Mouse (Mus musculus): ENCODE data around the gene Adh6b. TPM values are rescaled to one million over a fixed set of nuclear protein-coding genes. Genes with fewer than 3 reads are reported as not detected.

Adh6b gene
- polyA plus RNA-seq (2012; rRNA removed) = 0.05 and 0.14 TPM in 2 replicates

DNA sequence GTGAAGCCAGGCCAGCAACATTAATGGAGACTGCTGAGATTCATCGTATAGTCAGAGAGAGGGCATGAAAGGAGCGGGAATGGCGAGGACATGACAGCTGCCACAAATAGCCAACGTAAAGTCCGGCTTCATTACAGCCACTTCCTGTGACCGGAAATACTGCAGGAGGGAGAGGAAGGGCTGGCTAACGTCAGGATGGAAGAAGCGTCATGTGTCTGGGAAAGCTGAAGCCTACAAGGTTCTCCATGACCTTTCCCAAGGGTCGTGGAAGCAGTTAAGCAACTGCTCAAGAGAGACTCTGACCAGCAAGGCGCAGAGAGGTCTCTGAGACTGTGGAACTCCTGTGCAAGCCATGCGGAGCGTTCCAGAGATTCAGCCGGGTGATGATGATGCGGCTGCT is at the start of gene Adh6b:
TSS of gene Adh6b (plus strand) at position 305 of the 400 bp plus-strand sequence.
- TF ChIP-seq CTCF (IDR thresholded peaks at IDR 0.05; ENCODE audit: borderline replicate concordance, control insufficient read depth, extremely low read depth, insufficient read depth, low read length, poor library complexity) = no peak
- no peak for TF ChIP-seq POLR2A (IDR thresholded peaks at IDR 0.05; ENCODE audit: control insufficient read depth, extremely low read depth, insufficient read depth, low read length, poor library complexity)
- Histone ChIP-seq H3K36me3 (ENCODE audit: control insufficient read depth, insufficient read depth, low read length) (no peaks in the 10 kb centered on the region), H3K4me3 (ENCODE audit: control insufficient read depth, insufficient read depth, low read length) (no peak within 1 kb of the TSS), H3K4me1 (replicated peaks; ENCODE audit: control insufficient read depth, insufficient read depth, low read length) (no peaks in the 10 kb centered on the region), H3K27me3 (ENCODE audit: control insufficient read depth, insufficient read depth, low read length) (no peaks in the 10 kb centered on the region), H3K27ac (ENCODE audit: control insufficient read depth, insufficient read depth, low read length) (no peak within 1 kb of the TSS)
- no peak for DNase-seq
- WGBS = 69% methylated on average over 14 of the region's 14 CpGs

DNA sequence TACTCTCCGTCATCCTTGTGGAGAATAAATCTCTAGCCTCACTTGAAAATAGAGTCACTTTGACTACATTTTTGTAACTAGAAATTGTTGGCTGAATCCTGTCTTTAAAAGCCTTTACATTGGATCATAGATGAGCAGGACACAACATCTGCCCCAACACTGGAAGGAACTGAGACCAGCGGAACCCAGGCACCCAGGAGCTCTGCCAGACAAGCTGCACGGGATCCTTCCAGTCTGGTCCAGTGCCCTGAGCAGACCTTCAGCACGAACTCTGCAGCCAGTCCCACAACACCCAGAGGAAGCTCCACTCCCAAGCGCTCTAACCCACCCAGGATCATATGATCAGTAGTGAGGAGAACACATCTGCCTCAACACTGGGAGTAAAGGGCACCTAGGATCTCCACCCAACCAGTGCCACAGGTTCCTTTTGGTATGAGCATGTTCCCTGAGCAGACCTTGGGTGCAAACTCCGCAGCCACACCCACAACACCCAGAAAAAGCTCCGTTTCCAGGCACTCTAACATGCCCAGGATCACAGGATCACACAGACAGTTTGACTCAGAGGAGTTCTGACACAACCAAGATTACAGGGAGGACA is 48.2 kb upstream of the Adh6b start:
- TF ChIP-seq POLR2A (IDR thresholded peaks at IDR 0.05; ENCODE audit: control insufficient read depth, extremely low read depth, insufficient read depth, low read length, poor library complexity) (no peak), CTCF (IDR thresholded peaks at IDR 0.05; ENCODE audit: borderline replicate concordance, control insufficient read depth, extremely low read depth, insufficient read depth, low read length, poor library complexity) (no peak)
- no peak overlapping the region for H3K4me3 ChIP-seq (ENCODE audit: control insufficient read depth, insufficient read depth, low read length)
- H3K36me3 ChIP-seq (ENCODE audit: control insufficient read depth, insufficient read depth, low read length) = no peaks in the 10 kb centered on the region
- no peak for DNase-seq
- 94% methylated on average over 7 of the region's 7 CpGs for WGBS
- no peak overlapping the region for H3K27ac ChIP-seq (ENCODE audit: control insufficient read depth, insufficient read depth, low read length)
- no peaks in the 10 kb centered on the region for H3K4me1 ChIP-seq (replicated peaks; ENCODE audit: control insufficient read depth, insufficient read depth, low read length)
- H3K27me3 ChIP-seq (ENCODE audit: control insufficient read depth, insufficient read depth, low read length) = no peaks in the 10 kb centered on the region

DNA sequence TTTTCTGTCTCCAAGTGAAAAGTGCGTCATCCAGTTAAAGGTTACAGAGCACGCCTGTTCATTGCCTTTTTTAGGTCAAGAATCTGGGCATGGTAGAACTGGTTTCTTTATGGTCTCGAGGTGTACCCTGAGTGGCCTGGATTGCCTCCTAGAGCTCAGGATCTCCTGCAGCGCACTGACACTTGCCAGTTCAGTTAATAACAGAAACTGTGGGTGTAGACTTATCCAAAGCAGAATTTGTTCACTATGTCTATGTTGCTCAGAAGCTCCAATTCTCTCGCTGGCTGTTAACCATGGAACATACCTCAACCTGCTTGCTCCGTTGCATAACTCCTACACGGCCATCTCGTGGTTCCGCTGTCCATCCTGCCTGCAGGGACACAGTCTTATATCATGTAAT is 41.4 kb upstream of the Adh6b start:
- 94% methylated on average over 9 of the region's 9 CpGs for WGBS
- DNase-seq = no peak
- no peaks in the 10 kb centered on the region for H3K27me3 ChIP-seq (ENCODE audit: control insufficient read depth, insufficient read depth, low read length)

DNA sequence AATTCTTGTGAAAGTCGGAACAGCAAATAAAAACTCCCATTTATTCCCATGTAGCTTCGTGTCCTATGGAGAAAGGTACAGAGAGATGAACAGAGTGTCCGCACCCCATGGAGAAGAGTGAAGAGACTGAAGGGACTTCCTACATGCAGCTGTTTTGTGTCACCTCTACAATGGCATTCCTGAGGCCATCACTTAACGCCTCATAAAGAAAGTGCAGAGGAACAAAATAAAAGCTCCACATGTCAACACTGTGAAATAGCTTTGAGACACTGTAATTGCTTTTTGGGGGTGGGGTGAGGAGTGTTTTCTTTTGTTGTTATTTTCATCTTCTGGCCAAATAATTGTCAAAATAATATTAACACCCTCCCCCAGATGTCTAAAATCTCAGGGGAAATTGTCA is 38.9 kb upstream of the Adh6b start:
- no peak for DNase-seq
- Histone ChIP-seq H3K27me3 (ENCODE audit: control insufficient read depth, insufficient read depth, low read length) (no peaks in the 10 kb centered on the region), H3K36me3 (ENCODE audit: control insufficient read depth, insufficient read depth, low read length) (no peaks in the 10 kb centered on the region), H3K27ac (ENCODE audit: control insufficient read depth, insufficient read depth, low read length) (no peak overlapping the region), H3K4me1 (replicated peaks; ENCODE audit: control insufficient read depth, insufficient read depth, low read length) (no peaks in the 10 kb centered on the region), H3K4me3 (ENCODE audit: control insufficient read depth, insufficient read depth, low read length) (no peak overlapping the region)
- TF ChIP-seq CTCF (IDR thresholded peaks at IDR 0.05; ENCODE audit: borderline replicate concordance, control insufficient read depth, extremely low read depth, insufficient read depth, low read length, poor library complexity) (no peak), POLR2A (IDR thresholded peaks at IDR 0.05; ENCODE audit: control insufficient read depth, extremely low read depth, insufficient read depth, low read length, poor library complexity) (no peak)
- WGBS = 92% methylated on average over 4 of the region's 4 CpGs

More for the DNA sequence above, 41.4 kb upstream of the Adh6b start:
- no peak overlapping the region for H3K4me3 ChIP-seq (ENCODE audit: control insufficient read depth, insufficient read depth, low read length)
- H3K4me1 ChIP-seq (replicated peaks; ENCODE audit: control insufficient read depth, insufficient read depth, low read length) = no peaks in the 10 kb centered on the region
- H3K36me3 ChIP-seq (ENCODE audit: control insufficient read depth, insufficient read depth, low read length) = no peaks in the 10 kb centered on the region
- TF ChIP-seq POLR2A (IDR thresholded peaks at IDR 0.05; ENCODE audit: control insufficient read depth, extremely low read depth, insufficient read depth, low read length, poor library complexity) (no peak), CTCF (IDR thresholded peaks at IDR 0.05; ENCODE audit: borderline replicate concordance, control insufficient read depth, extremely low read depth, insufficient read depth, low read length, poor library complexity) (no peak)
- no peak overlapping the region for H3K27ac ChIP-seq (ENCODE audit: control insufficient read depth, insufficient read depth, low read length)

DNA sequence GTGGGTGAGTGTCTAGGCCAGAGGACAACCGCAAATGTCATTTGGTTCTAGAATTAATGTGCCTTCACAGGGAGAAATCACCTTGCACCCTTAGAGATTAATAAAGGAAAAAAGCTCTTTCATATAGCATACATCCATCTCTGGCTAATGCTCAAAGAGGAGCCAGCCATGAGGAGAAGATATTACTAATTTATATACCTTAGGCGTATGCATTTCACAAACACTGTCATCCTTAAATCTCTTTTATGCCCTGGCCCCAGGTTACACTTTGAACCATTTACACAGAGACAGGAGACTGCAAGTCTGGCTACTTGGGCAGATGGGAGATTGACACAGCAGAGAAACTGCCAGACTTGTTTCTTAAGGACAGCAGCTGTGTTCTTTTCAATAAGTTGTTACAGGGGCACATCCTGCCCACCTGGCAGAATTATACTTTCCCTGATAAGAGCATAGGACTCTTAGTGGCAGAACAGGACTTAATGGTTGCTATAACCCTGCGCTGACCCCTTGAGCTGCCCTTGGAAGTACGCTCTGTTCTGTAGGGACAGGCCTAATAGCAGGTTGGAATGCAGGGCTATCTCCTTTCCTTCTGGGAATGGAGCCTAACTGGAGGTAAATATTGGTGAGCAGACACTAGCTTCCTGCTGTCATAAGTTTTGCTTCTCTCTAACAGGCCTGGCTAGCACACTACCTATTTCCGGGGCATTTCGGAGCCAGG is 37.6 kb upstream of the Adh6b start:
- Histone ChIP-seq H3K4me1 (replicated peaks; ENCODE audit: control insufficient read depth, insufficient read depth, low read length) (no peaks in the 10 kb centered on the region), H3K36me3 (ENCODE audit: control insufficient read depth, insufficient read depth, low read length) (no peaks in the 10 kb centered on the region), H3K4me3 (ENCODE audit: control insufficient read depth, insufficient read depth, low read length) (no peak overlapping the region), H3K27ac (ENCODE audit: control insufficient read depth, insufficient read depth, low read length) (no peak overlapping the region), H3K27me3 (ENCODE audit: control insufficient read depth, insufficient read depth, low read length) (no peaks in the 10 kb centered on the region)
- 93% methylated on average over 6 of the region's 6 CpGs for WGBS
- TF ChIP-seq POLR2A (IDR thresholded peaks at IDR 0.05; ENCODE audit: control insufficient read depth, extremely low read depth, insufficient read depth, low read length, poor library complexity) (no peak), CTCF (IDR thresholded peaks at IDR 0.05; ENCODE audit: borderline replicate concordance, control insufficient read depth, extremely low read depth, insufficient read depth, low read length, poor library complexity) (no peak)
- DNase-seq = no peak

DNA sequence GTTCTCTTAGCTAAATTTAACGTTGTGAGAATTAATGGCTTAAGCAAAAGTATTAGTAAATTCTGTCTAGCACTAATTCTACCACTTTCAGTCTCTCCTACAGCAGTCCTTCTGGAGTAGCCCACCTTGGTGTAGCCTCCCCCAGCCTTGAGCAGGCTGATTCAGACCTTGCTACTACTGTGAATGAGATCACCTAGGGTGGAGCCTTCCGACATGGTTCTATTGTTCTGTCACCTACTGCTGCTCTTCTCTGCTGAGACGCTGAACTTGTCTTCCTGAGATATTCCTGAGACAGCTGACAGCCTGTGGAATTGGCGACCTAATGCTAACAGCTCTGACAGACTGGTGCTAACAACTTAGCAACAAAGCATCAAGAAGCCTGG is 37.1 kb upstream of the Adh6b start:
- Histone ChIP-seq H3K27me3 (ENCODE audit: control insufficient read depth, insufficient read depth, low read length) (no peaks in the 10 kb centered on the region), H3K4me3 (ENCODE audit: control insufficient read depth, insufficient read depth, low read length) (no peak overlapping the region), H3K36me3 (ENCODE audit: control insufficient read depth, insufficient read depth, low read length) (no peaks in the 10 kb centered on the region), H3K27ac (ENCODE audit: control insufficient read depth, insufficient read depth, low read length) (no peak overlapping the region), H3K4me1 (replicated peaks; ENCODE audit: control insufficient read depth, insufficient read depth, low read length) (no peaks in the 10 kb centered on the region)
- DNase-seq = no peak
- 79% methylated on average over 4 of the region's 4 CpGs for WGBS
- TF ChIP-seq CTCF (IDR thresholded peaks at IDR 0.05; ENCODE audit: borderline replicate concordance, control insufficient read depth, extremely low read depth, insufficient read depth, low read length, poor library complexity) (no peak), POLR2A (IDR thresholded peaks at IDR 0.05; ENCODE audit: control insufficient read depth, extremely low read depth, insufficient read depth, low read length, poor library complexity) (no peak)

Data from thymus, adult 2 months (tissue).